Mouse (Mus musculus) spleen, postnatal 14 days (tissue): ENCODE data around the gene Prss45.

Experiments used
- DNase-seq, 2 experiments: peaks; one replicate each; pipeline ENCODE4 v3.0.0; 2021 to 2022; ENCODE audit warnings: low spot score in 2 of 2

The Prss45 gene

GRCm38 (mm10) chr9:110857781-110858472, 23.5 kb downstream of the Prss45 start, which contains the start of gene Prss50:
TSS of gene Prss50 (plus strand) at chr9:110857967.
- no peak for DNase-seq

DNA sequence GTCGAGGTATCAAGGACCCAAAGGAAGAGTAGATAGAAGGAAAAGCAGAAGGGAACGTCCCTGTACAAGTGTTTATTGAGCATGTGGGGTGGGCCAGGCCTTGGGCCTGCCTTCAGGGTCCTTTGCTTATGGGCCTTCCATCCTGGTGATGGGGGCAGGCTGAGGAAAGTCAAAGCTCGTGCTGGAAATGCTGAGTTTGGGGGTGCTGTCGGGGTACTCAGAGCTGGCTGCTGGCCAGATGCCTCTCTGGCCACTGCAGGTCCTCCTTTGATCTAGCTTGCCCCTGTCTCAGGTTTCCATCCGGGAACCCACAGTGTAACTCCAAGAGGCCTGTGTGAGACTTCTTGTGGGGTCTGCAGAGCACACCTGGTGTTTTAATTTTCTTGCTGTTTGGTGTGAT, 24.1 kb downstream of the Prss45 start:
- no peak for DNase-seq

DNA sequence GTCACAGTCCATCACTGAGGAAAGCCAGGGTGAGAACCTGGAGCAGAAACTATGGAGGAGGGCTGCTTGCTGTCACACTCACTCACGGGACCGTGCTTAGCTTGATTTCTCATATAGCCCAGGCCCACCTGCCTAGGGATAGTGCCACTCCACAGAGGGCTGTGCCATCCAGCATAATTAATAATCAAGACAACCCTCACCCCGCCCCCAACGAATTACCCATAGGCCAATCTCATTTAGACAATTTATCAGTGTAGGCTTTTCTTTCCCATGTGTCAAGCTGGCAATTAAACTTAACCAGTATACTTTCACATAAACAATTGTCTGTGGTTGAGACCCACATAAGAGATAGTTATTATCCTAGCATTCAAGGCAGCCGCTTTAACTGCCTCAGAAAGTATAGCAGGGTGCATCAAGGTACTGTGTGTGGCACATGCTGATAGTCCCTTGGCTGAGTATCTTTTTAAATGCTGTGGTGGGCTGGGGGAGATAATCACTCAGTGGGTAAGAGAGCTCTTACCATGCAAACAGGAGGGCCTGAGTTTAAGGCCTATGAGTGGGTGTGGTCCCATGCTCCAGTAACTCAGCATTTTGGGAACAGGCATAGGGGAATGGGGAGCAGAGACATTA, 24.7 kb downstream of the Prss45 start:
- DNase-seq = no peak

GRCm38 (mm10) chr9:110871030-110871429, 36.6 kb downstream of the Prss45 start:
- peak in 1 of 2 experiments; percentile 31 for DNase-seq

DNA sequence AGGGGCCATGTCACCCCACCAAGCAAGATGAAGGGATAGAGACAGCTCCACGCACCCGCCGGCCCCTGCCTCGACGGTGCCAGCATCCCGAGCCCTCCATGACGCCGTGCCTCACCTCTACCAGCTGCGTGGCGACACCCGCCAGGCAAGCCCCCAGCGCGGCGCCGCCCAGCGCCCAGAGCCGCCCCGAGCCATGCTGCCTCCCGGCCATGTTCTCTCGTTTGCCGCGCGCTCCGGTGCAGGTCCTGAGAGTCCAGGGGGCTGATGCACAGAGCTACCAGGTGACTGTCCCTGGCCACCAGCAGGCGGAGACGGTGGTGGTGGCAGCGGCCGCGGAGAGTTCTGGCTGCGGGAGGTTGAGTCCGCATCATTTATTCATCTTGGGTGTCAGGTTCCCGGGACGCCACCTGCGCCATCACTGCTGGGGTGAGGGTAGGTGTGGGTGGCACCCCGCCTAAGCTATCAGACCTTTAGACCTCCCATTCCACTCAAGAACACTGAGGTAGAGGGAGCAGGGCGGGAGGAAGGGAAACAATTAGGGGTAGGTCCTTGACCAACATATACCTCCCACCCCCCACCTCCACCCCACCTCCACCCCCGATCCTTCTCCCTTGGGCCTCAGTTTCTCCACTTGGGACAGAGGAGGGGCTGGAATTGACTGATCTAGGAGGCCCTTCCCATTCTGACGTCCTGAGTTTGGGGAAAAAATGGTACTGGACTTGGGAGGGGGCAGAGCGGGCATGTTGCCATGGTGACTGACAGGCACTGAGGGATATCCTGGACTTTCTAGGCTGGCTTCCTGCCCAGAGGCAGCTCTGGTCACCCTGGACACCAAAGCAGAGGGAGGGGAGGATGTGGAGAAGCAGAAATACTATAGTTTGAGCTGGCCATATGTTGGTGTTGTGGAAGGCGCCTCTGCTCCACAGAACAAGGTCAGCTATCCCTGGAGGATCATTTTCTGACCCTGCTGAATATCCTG, 39.6 kb downstream of the Prss45 start:
- no peak for DNase-seq

- no peak for DNase-seq
These were observed 40.3 kb downstream of the Prss45 start for GRCm38 (mm10) chr9:110874660-110875191.

DNA sequence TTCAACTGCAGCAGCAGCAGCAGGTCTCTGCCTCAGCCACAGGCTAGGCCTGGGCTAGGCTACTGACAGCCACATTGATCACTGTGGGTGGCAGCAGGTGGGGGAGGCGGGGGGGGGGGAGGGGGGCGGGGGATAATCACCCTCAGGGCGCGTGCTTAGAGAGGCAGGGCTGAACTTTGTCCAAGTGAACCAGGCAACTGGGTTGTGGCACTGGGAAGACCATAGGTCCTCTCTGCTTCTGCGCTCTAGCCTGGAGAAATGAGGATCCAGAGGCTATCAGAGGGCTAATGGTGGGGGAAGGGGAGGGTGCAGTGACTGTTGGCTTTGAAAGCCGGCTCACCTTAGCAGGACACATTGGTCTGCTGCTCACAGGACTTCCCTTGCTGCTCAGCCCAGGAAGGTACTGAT, 40.9 kb downstream of the Prss45 start:
- no peak for DNase-seq

GRCm38 (mm10) chr9:110877353-110877752, 43.0 kb downstream of the Prss45 start:
- no peak for DNase-seq

- no peak for DNase-seq
These were observed 43.5 kb downstream of the Prss45 start for GRCm38 (mm10) chr9:110877888-110878287.

GRCm38 (mm10) chr9:110879191-110879920, 45.0 kb downstream of the Prss45 start, which contains the start of gene Als2cl:
TSS of gene Als2cl (plus strand) at chr9:110879870.
- DNase-seq = no peak

GRCm38 (mm10) chr9:110879998-110880561, 45.7 kb downstream of the Prss45 start, which contains the start of gene Tmie:
TSS of gene Tmie (minus strand) at chr9:110880113.
- DNase-seq = no peak

DNA sequence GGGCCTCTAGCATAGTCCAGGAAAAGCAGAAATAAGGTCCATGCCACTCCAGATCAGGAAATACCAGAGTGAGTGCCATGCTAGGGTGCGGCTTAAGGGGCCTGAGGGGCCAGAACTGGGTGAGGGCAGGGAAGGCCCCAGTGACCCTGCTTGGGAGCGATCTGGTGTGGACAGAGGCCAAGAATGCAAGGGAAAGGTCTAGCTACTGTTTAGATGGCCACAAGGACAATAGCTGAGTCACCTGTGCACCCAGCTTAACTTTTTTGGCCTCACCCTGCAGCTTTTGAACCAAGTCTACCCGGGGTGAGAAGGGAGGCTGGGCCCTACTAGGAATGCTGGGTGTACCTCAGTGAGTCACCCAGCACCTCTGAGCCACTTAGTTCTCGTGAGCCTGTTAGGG, 46.4 kb downstream of the Prss45 start:
- DNase-seq = no peak

GRCm38 (mm10) chr9:110881953-110882352, 47.6 kb downstream of the Prss45 start:
- DNase-seq = no peak

DNA sequence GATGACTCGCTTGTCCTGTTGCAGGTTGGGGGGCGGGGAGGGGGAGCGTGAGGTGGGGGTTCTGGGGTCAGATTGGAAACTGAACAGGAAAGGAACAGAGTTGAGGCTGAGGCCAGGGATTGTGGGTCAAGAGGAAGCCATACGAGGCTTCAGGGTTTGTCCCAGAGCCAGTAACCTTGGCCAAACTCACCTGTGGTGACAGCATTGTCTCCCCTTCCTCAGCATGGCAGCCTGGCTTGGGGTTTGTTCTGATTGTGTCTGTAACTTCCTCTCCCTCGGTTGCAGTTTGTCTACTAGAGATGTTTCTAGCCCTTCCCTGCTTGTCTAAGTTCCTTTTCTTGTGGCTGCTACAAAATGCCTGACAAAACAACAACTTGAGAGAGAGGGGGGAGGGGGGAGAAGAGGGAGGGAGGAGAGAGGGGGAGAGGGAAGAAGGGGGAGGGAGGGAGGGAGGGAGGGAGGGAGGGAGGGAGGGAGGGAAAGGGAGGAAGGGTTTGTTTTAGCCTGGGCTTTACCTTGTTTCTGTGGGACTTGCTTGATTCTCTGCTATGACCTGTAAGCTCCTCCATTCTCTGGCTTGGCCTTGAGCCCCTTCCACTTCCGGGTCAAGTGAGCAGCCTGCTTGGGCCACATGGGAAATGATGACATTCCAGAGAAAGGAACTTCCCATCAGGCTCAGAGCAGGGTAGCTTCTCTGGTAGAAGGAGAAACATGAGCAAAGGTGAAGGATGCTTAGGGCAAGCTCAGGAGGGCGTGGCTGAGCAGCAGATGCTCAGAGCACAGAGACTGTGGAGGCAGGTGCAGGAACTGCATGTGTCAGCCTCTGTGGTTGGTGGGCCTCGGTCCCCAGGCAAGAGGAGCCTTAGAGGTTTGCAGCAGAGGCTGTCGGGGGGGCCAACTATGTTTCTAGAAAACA, 53.3 kb downstream of the Prss45 start:
- DNase-seq = no peak

DNA sequence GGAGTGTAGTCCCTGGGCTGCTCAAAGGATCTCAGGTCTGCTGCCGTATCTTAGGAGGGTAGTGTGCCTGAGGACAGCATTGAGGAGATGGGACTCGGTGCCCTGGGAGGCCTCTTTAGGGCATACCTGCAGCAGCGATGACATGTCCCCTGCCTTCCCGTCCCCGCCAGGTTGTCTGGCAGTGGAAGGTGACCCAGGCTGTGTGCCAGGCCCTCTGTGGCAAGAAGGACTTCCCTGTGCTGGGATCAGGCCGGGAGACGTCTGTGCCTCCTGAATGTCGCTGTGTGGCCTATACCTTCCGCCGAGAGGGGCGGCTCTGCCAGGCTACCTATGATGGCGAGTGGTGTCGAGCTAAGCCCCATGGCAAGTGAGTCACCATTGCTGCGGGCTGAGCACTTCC, 54.5 kb downstream of the Prss45 start:
- no peak for DNase-seq

- DNase-seq = no peak
These were observed 55.8 kb downstream of the Prss45 start for GRCm38 (mm10) chr9:110890026-110890783.
